Mouse (Mus musculus) heart, postnatal 4 days (tissue): ENCODE results near the gene Ptprj. TPM values are rescaled to one million over a fixed set of nuclear protein-coding genes. Genes with fewer than 3 reads are reported as not detected.
"Not testable (repeated sequence)": the region's sequence is repeated elsewhere in the genome, so short reads cannot be mapped to it uniquely, and the experiment has no call there.

ENCODE experiments used
- DNase-seq: peaks from one replicate; pipeline ENCODE4 v3.0.0; 2021
- total RNA-seq, 2 experiments: library from RNA; stranded (reverse); gene quantifications; 2 replicates each; pipeline ENCODE4 v1.2.3; 2021

Ptprj gene
- total RNA-seq, 2 experiments from 2014 or later, result 7.6 to 8.7 TPM

DNA sequence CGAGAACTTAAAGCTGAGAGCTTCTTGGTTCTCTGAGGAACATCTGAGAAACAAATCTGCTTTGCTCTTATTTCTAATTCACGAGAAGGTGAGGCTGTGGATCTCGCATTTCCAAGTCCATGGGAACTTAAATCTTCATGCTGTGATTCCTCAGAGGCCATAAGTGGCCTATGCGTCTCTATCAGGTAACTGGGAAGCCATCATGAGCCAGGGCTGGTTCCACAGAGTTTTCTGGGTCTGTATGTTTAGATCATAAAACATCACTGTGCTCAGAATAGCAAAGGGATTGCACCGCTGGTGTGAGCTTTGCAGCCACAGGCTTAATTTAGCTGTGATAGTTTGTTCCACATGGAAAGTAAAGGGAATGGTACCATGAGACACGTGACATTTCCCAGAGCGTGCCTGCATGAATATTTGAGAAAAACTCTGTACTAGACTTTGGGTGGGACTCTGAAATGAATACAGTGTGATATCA is 181.8 kb downstream of the Ptprj start, which contains the start of gene Olfr1274-ps:
Olfr1274-ps (plus strand) TSS at position 51 of the 475 bp plus-strand sequence.
- not testable (repeated sequence) for DNase-seq

Other genes with a start within 250 kb of the Ptprj start
- not detected for gene Olfr1274-ps, start 182.0 kb downstream of the Ptprj start, total RNA-seq
- 10 to 100 TPM; 15.3 to 18.1 TPM for gene Nup160, start 96.6 kb upstream of the Ptprj start, total RNA-seq
- gene Fnbp4, start 164.7 kb upstream of the Ptprj start, total RNA-seq, result 10 to 100 TPM; 38.2 to 44.0 TPM
- gene Agbl2, start 202.1 kb upstream of the Ptprj start, total RNA-seq, result 1 to 10 TPM; 1.6 to 2.0 TPM